Mouse (Mus musculus) inflammation-experienced regulatory T-cells, adult 6 months (primary cell): Measurements from ENCODE around the gene Adgra3. TPM values are rescaled to one million over a fixed set of nuclear protein-coding genes. Genes with fewer than 3 reads are reported as not detected.

ENCODE experiments used
- ATAC-seq: one replicate; pipeline ENCODE4 v1.8.0; 2017
- polyA plus RNA-seq, 3 experiments: library from polyadenylated mRNA; unstranded; fragments of 100-300 nt; shearing (Covaris generic); gene quantifications; one replicate each; pipeline ENCODE4 v1.2.1; 2017

Gene Adgra3
- polyA plus RNA-seq, 3 experiments from 2014 or later, result not detected

DNA sequence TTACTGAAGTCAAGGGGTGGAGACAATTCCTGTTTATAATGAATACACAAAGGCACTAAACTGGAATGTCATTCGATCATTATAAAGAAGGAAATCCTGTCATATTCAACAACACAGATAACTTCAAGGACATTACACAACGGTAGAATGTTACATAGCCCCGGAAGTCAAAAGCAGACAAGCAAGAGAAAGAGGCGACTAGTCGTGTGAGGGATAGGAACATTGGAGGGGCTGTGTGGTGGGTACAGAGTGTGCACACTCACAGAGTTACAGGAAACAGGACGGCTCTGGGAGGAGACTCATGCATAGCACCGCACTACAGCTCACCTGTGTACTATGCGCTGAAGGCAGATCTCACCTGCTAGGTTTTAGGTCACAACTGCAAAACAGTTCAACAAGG, 89.1 kb downstream of the Adgra3 start:
- ATAC-seq, result no peak

DNA sequence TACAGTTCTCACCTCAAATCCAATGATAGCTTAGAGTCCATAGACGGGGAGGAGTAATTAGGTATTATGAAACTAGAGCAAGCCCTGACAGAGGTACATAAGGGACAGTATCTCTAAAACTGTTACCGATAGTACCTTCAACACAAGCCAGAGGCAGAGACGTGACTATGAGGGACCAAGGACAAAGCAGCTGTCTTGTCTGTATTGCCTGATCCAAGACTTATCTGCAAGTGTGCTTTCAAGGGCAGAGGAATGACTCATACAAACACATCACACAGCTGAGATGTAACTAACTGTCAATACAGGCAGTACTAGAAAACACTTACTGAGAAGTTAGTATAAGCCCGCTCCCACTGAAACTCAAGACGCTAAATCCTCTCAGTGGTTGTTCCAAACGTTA, 91.1 kb downstream of the Adgra3 start:
- no peak for ATAC-seq

DNA sequence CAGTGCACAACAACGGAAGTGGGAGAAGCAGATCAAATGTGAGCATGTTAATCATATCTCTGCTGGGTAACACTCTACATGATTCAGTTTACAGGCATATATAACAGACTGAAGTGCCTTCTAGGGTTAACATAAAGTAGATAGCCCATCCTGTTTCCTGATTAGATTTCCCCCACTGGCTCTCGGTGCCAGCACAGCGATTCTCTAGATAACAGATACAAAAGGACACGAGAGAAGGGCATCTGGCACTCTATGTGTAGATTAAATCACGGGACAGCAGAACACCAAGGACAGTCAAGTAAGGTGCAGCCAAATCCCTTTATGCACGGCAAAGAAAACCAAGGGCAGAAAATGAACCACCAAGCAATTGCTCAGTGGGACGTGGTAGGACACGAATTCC, 93.0 kb downstream of the Adgra3 start:
- no peak for ATAC-seq

DNA sequence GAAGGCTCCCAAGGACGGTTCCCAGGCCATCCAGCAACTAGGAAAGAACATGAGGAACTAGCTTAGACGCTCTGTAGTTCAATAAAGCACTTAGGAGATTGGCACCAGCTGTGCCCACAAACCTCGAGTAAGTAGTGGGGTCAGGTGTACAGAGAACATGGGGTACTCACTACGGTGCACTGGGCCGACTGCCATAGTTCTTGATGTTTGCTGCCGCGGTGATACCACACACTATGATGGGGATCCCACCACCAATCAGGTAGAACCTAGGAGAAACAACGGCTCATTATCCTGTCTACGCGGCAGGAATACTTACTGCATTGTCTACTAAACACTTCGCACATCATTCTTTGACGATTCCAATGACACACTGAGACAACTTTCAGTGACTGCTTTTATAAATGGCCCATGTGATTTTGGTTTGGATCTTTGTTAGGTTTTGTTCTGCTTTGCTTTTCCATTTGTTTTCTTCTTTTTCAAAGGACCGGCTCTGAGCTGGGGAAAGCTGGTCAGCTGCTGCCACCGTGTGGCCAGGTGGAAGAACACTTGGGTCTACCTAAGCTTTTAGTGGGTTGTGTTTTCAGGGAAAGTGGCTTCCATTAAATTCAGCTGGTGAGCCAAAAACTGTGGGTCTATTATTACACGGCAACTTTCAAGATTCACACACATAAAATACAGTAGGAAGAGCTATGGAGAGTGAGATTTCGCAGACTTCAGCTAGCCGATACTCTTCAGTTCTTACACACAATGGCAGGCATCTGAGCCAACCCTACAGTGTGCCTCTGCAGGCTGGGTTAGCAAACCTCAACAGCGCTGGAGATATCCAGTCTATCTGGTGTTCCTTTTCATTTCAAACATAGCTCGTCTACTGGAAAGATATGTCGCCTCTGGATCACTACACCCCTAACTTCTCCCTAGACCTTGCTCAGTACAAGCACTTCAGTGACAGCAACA, 97.1 kb downstream of the Adgra3 start:
- ATAC-seq, result no peak

- no peak for ATAC-seq
Measured at GRCm38 (mm10) chr5:49936354-49936753, 122.5 kb downstream of the Adgra3 start.

DNA sequence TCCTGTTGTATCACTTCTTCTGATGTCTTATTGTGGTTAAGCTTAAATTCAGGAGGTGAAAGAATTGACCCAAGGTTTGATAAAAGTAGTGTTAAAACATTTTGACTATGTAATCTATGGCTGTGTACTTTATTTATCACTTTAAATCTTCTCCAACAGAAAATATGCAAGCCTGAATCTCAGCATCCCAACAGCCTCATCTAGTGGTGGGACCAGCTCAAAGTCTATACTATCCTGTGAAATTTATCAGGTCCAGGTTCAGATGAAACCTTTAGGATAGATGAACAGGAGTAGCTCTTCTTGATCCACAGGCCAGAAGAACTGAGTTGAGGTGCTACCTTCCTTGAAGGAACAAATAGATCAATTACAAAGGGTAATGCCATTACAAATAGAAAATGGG, 134.1 kb downstream of the Adgra3 start:
- ATAC-seq, result no peak

GRCm38 (mm10) chr5:49915695-49916106, 143.1 kb downstream of the Adgra3 start:
- no peak for ATAC-seq
